Mouse (Mus musculus): ENCODE results near the gene RPS10-NUDT3.

GRCm38 (mm10) chr17:27627451-27627850 is 7.6 kb downstream of the RPS10-NUDT3 start:
- no peak for TF ChIP-seq POLR2A (IDR thresholded peaks at IDR 0.05; ENCODE audit: borderline replicate concordance, insufficient read depth, low read length)
- TF ChIP-seq CTCF (IDR thresholded peaks at IDR 0.05; ENCODE audit: borderline replicate concordance, insufficient read depth, low read depth, low read length): no peak
